Mouse (Mus musculus): Measurements from ENCODE around the gene Pex3. TPM values are rescaled to one million over a fixed set of nuclear protein-coding genes. Genes with fewer than 3 reads are reported as not detected.

The Pex3 gene
- 9.5 and 9.8 TPM in 2 replicates for polyA plus RNA-seq (2015; fragmentation: Nextera tagmentation; extraction: Ambion mirVana)

- peak within 1 kb of the TSS; percentile 76 for H3K4me2 ChIP-seq (ENCODE audit: low read depth, low read length)
- under 1% methylated on average over 51 of the region's 51 CpGs for WGBS (ENCODE audit: insufficient replicate concordance)
- ATAC-seq (ENCODE audit: low read depth) = peak; percentile 97
- peak within 1 kb of the TSS; percentile 79 for H3K27ac ChIP-seq (ENCODE audit: low read length)
- peaks cover 9% of the 10 kb centered on the region for H3K4me1 ChIP-seq (ENCODE audit: control insufficient read depth, low read depth, low read length)
- no peaks in the 10 kb centered on the region for H3K9me3 ChIP-seq (replicated peaks; ENCODE audit: control insufficient read depth, low read length)
- H3K4me3 ChIP-seq (ENCODE audit: low read depth, low read length) = peak within 1 kb of the TSS; percentile 71
- H3K9ac ChIP-seq (ENCODE audit: low read depth, low read length) = peak within 1 kb of the TSS; percentile 73
- H3K36me3 ChIP-seq (ENCODE audit: control insufficient read depth, insufficient read depth) = no peaks in the 10 kb centered on the region
- H3K27me3 ChIP-seq (ENCODE audit: control insufficient read depth, insufficient read depth, low read depth, low read length) = no peaks in the 10 kb centered on the region
Observed at GRCm38 (mm10) chr10:13552646-13553497, at the start of gene Pex3, which contains the start of gene Adat2. TSS of gene Pex3 (minus strand) at chr10:13553142. TSS of gene Adat2 (plus strand) at chr10:13552894.

GRCm38 (mm10) chr10:13600926-13601325 lies 48.0 kb upstream of the Pex3 start:
- Histone ChIP-seq H3K27ac (ENCODE audit: low read length) (no peak overlapping the region), H3K4me1 (ENCODE audit: control insufficient read depth, low read depth, low read length) (no peaks in the 10 kb centered on the region), H3K4me3 (ENCODE audit: low read depth, low read length) (no peak overlapping the region), H3K4me2 (ENCODE audit: low read depth, low read length) (no peak overlapping the region), H3K9me3 (replicated peaks; ENCODE audit: control insufficient read depth, low read length) (no peaks in the 10 kb centered on the region), H3K27me3 (ENCODE audit: control insufficient read depth, insufficient read depth, low read depth, low read length) (no peaks in the 10 kb centered on the region), H3K36me3 (ENCODE audit: control insufficient read depth, insufficient read depth) (no peaks in the 10 kb centered on the region), H3K9ac (ENCODE audit: low read depth, low read length) (no peak overlapping the region)
- no peak for ATAC-seq (ENCODE audit: low read depth)
- WGBS (ENCODE audit: insufficient replicate concordance) = 37% methylated on average over 2 of the region's 2 CpGs

- no peak overlapping the region for H3K4me2 ChIP-seq (ENCODE audit: low read depth, low read length)
- H3K4me3 ChIP-seq (ENCODE audit: low read depth, low read length) = no peak overlapping the region
- no peaks in the 10 kb centered on the region for H3K9me3 ChIP-seq (replicated peaks; ENCODE audit: control insufficient read depth, low read length)
- H3K27ac ChIP-seq (ENCODE audit: low read length) = no peak overlapping the region
- H3K27me3 ChIP-seq (ENCODE audit: control insufficient read depth, insufficient read depth, low read depth, low read length) = no peaks in the 10 kb centered on the region
- no peaks in the 10 kb centered on the region for H3K36me3 ChIP-seq (ENCODE audit: control insufficient read depth, insufficient read depth)
- no peak overlapping the region for H3K9ac ChIP-seq (ENCODE audit: low read depth, low read length)
- H3K4me1 ChIP-seq (ENCODE audit: control insufficient read depth, low read depth, low read length) = no peaks in the 10 kb centered on the region
- no peak for ATAC-seq (ENCODE audit: low read depth)
- 73% methylated on average over 8 of the region's 8 CpGs for WGBS (ENCODE audit: insufficient replicate concordance)
Observed at GRCm38 (mm10) chr10:13597491-13597890, 44.5 kb upstream of the Pex3 start.

GRCm38 (mm10) chr10:13596866-13597265 lies 43.9 kb upstream of the Pex3 start:
- no peak for ATAC-seq (ENCODE audit: low read depth)
- Histone ChIP-seq H3K27ac (ENCODE audit: low read length) (no peak overlapping the region), H3K36me3 (ENCODE audit: control insufficient read depth, insufficient read depth) (no peaks in the 10 kb centered on the region), H3K27me3 (ENCODE audit: control insufficient read depth, insufficient read depth, low read depth, low read length) (no peaks in the 10 kb centered on the region), H3K4me1 (ENCODE audit: control insufficient read depth, low read depth, low read length) (no peaks in the 10 kb centered on the region), H3K4me2 (ENCODE audit: low read depth, low read length) (no peak overlapping the region), H3K4me3 (ENCODE audit: low read depth, low read length) (no peak overlapping the region), H3K9ac (ENCODE audit: low read depth, low read length) (no peak overlapping the region), H3K9me3 (replicated peaks; ENCODE audit: control insufficient read depth, low read length) (no peaks in the 10 kb centered on the region)
- 69% methylated on average over 9 of the region's 9 CpGs for WGBS (ENCODE audit: insufficient replicate concordance)

GRCm38 (mm10) chr10:13596073-13596472 lies 43.1 kb upstream of the Pex3 start:
- no peak overlapping the region for H3K4me2 ChIP-seq (ENCODE audit: low read depth, low read length)
- no peak overlapping the region for H3K4me3 ChIP-seq (ENCODE audit: low read depth, low read length)
- H3K27me3 ChIP-seq (ENCODE audit: control insufficient read depth, insufficient read depth, low read depth, low read length) = no peaks in the 10 kb centered on the region
- H3K4me1 ChIP-seq (ENCODE audit: control insufficient read depth, low read depth, low read length) = no peaks in the 10 kb centered on the region
- no peak overlapping the region for H3K27ac ChIP-seq (ENCODE audit: low read length)
- no peak overlapping the region for H3K9ac ChIP-seq (ENCODE audit: low read depth, low read length)
- no peak for ATAC-seq (ENCODE audit: low read depth)
- WGBS (ENCODE audit: insufficient replicate concordance) = 42% methylated on average over 3 of the region's 3 CpGs
- no peaks in the 10 kb centered on the region for H3K36me3 ChIP-seq (ENCODE audit: control insufficient read depth, insufficient read depth)
- no peaks in the 10 kb centered on the region for H3K9me3 ChIP-seq (replicated peaks; ENCODE audit: control insufficient read depth, low read length)

GRCm38 (mm10) chr10:13593529-13593928 lies 40.6 kb upstream of the Pex3 start:
- Histone ChIP-seq H3K4me1 (ENCODE audit: control insufficient read depth, low read depth, low read length) (no peaks in the 10 kb centered on the region), H3K9me3 (replicated peaks; ENCODE audit: control insufficient read depth, low read length) (no peaks in the 10 kb centered on the region), H3K4me2 (ENCODE audit: low read depth, low read length) (no peak overlapping the region), H3K9ac (ENCODE audit: low read depth, low read length) (no peak overlapping the region), H3K36me3 (ENCODE audit: control insufficient read depth, insufficient read depth) (no peaks in the 10 kb centered on the region), H3K27me3 (ENCODE audit: control insufficient read depth, insufficient read depth, low read depth, low read length) (no peaks in the 10 kb centered on the region), H3K27ac (ENCODE audit: low read length) (no peak overlapping the region), H3K4me3 (ENCODE audit: low read depth, low read length) (no peak overlapping the region)
- 70% methylated on average over 3 of the region's 3 CpGs for WGBS (ENCODE audit: insufficient replicate concordance)
- no peak for ATAC-seq (ENCODE audit: low read depth)

- Histone ChIP-seq H3K4me2 (ENCODE audit: low read depth, low read length) (no peak overlapping the region), H3K27me3 (ENCODE audit: control insufficient read depth, insufficient read depth, low read depth, low read length) (no peaks in the 10 kb centered on the region), H3K9me3 (replicated peaks; ENCODE audit: control insufficient read depth, low read length) (no peaks in the 10 kb centered on the region), H3K9ac (ENCODE audit: low read depth, low read length) (no peak overlapping the region), H3K36me3 (ENCODE audit: control insufficient read depth, insufficient read depth) (no peaks in the 10 kb centered on the region), H3K4me1 (ENCODE audit: control insufficient read depth, low read depth, low read length) (no peaks in the 10 kb centered on the region), H3K4me3 (ENCODE audit: low read depth, low read length) (no peak overlapping the region), H3K27ac (ENCODE audit: low read length) (no peak overlapping the region)
- 77% methylated on average over 10 of the region's 10 CpGs for whole genome bisulfite sequencing (ENCODE audit: insufficient replicate concordance)
- ATAC-seq (ENCODE audit: low read depth) = no peak
Observed at GRCm38 (mm10) chr10:13592196-13592595, 39.3 kb upstream of the Pex3 start.

- Histone ChIP-seq H3K4me1 (ENCODE audit: control insufficient read depth, low read depth, low read length) (no peaks in the 10 kb centered on the region), H3K4me2 (ENCODE audit: low read depth, low read length) (no peak overlapping the region), H3K36me3 (ENCODE audit: control insufficient read depth, insufficient read depth) (no peaks in the 10 kb centered on the region), H3K9ac (ENCODE audit: low read depth, low read length) (no peak overlapping the region), H3K27me3 (ENCODE audit: control insufficient read depth, insufficient read depth, low read depth, low read length) (no peaks in the 10 kb centered on the region), H3K27ac (ENCODE audit: low read length) (no peak overlapping the region), H3K9me3 (replicated peaks; ENCODE audit: control insufficient read depth, low read length) (no peaks in the 10 kb centered on the region), H3K4me3 (ENCODE audit: low read depth, low read length) (no peak overlapping the region)
- no peak for ATAC-seq (ENCODE audit: low read depth)
- WGBS (ENCODE audit: insufficient replicate concordance) = 52% methylated on average over 2 of the region's 2 CpGs
Observed at GRCm38 (mm10) chr10:13587914-13588313, 35.0 kb upstream of the Pex3 start.

- ATAC-seq (ENCODE audit: low read depth) = no peak
- Histone ChIP-seq H3K4me1 (ENCODE audit: control insufficient read depth, low read depth, low read length) (no peaks in the 10 kb centered on the region), H3K4me3 (ENCODE audit: low read depth, low read length) (no peak overlapping the region), H3K36me3 (ENCODE audit: control insufficient read depth, insufficient read depth) (no peaks in the 10 kb centered on the region), H3K27me3 (ENCODE audit: control insufficient read depth, insufficient read depth, low read depth, low read length) (no peaks in the 10 kb centered on the region), H3K27ac (ENCODE audit: low read length) (no peak overlapping the region), H3K9ac (ENCODE audit: low read depth, low read length) (no peak overlapping the region), H3K4me2 (ENCODE audit: low read depth, low read length) (no peak overlapping the region), H3K9me3 (replicated peaks; ENCODE audit: control insufficient read depth, low read length) (no peaks in the 10 kb centered on the region)
- 64% methylated on average over 7 of the region's 7 CpGs for WGBS (ENCODE audit: insufficient replicate concordance)
Observed at GRCm38 (mm10) chr10:13577123-13577522, 24.2 kb upstream of the Pex3 start.

All from liver, embryonic 16.5 days (tissue).